Comparison of ENCODE assay signal across 7 mouse cellular contexts in genomic region chr1:75486561-75486960, GRCm38 (mm10). TPM values are rescaled to one million over a fixed set of nuclear protein-coding genes. Genes with fewer than 3 reads are reported as not detected.
DNase-seq lines count a peak whose midpoint lies in the region; ATAC-seq lines count a peak whose summit lies in the region.

No protein-coding gene starts in this region.

- no peak overlapping the region for H3K27ac ChIP-seq in hindbrain, embryonic 12.5 days
- H3K27ac ChIP-seq in limb, embryonic 11.5 days (replicated peaks; ENCODE audit: low read depth, low read length), result no peak overlapping the region

- peaks cover 24% of the 10 kb centered on the region for H3K36me3 ChIP-seq in hindbrain, embryonic 12.5 days
- H3K36me3 ChIP-seq in limb, embryonic 11.5 days (ENCODE audit: control insufficient read depth, insufficient read depth, low read length), result no peaks in the 10 kb centered on the region

- intact Hi-C loops in left cerebral cortex, postnatal 25 days (cut with DNase I), result no loop called here

- WGBS in hindbrain, embryonic 12.5 days, result 4% methylated on average over 24 of the region's 24 CpGs
- WGBS in limb, embryonic 11.5 days, result 6% methylated on average over 24 of the region's 24 CpGs

- DNase-seq in retina, postnatal 1 day, result peak; percentile 36
- DNase-seq in retina, embryonic 14.5 days (ENCODE audit: low spot score), result no peak
- no peak for DNase-seq in limb, embryonic 11.5 days (ENCODE audit: low spot score)
- no peak for DNase-seq in left cerebral cortex, postnatal 25 days (ENCODE audit: low spot score in 2 of 2)
- DNase-seq in spleen, postnatal 10 days (ENCODE audit: low spot score in 2 of 2), result no peak

- no peaks in the 10 kb centered on the region for H3K9me3 ChIP-seq in hindbrain, embryonic 12.5 days (replicated peaks)
- H3K9me3 ChIP-seq in limb, embryonic 11.5 days (ENCODE audit: control insufficient read depth, low read length), result no peaks in the 10 kb centered on the region

- ATAC-seq in hindbrain, embryonic 12.5 days (ENCODE audit: low FRiP score), result peak; percentile 18; the same call in 1 of the 2 replicates
- ATAC-seq in limb, embryonic 11.5 days (ENCODE audit: insufficient number of reproducible peaks, low FRiP score, low TSS enrichment, low read depth), result no peak
- ATAC-seq in inflammation-experienced regulatory T-cells, adult 6 months, result no peak

- H3K4me2 ChIP-seq in hindbrain, embryonic 12.5 days (replicated peaks), result peak overlapping the region; percentile 91
- peak overlapping the region; percentile 89; the same call in 1 of the 2 replicates for H3K4me2 ChIP-seq in limb, embryonic 11.5 days (ENCODE audit: low read depth, severe bottlenecking)

- H3K27me3 ChIP-seq in hindbrain, embryonic 12.5 days, result peaks cover 83% of the 10 kb centered on the region
- peaks cover 48% of the 10 kb centered on the region for H3K27me3 ChIP-seq in limb, embryonic 11.5 days (ENCODE audit: control insufficient read depth, insufficient read depth, low read length)

- peaks cover 27% of the 10 kb centered on the region for H3K4me1 ChIP-seq in hindbrain, embryonic 12.5 days
- peaks cover 8% of the 10 kb centered on the region for H3K4me1 ChIP-seq in limb, embryonic 11.5 days (ENCODE audit: control insufficient read depth, insufficient read depth, low read length)

- H3K9ac ChIP-seq in hindbrain, embryonic 12.5 days, result no peak overlapping the region
- no peak overlapping the region; the same call in 1 of the 2 replicates for H3K9ac ChIP-seq in limb, embryonic 11.5 days (ENCODE audit: low read length)

- peak overlapping the region; percentile 48 for H3K4me3 ChIP-seq in hindbrain, embryonic 12.5 days
- H3K4me3 ChIP-seq in limb, embryonic 11.5 days (ENCODE audit: low read depth, low read length), result no peak overlapping the region; the same call in 1 of the 2 replicates

RNA-seq across cellular contexts. Expression of gene Tmem198, which starts 7.2 kb away (rescaled TPM):
- 25.3 and 25.7 TPM in 2 replicates for polyA plus RNA-seq in hindbrain, embryonic 12.5 days (2016; fragmentation: Nextera tagmentation; extraction: Ambion mirVana)
- polyA plus RNA-seq in limb, embryonic 11.5 days (2014; fragmentation: Nextera tagmentation; extraction: Ambion mirVana), result 0.17 and 0.18 TPM in 2 replicates
- polyA plus RNA-seq in inflammation-experienced regulatory T-cells, adult 6 months (2017; shearing (Covaris generic)), result under 1 TPM in 1 of 3 experiments, not detected in 2; 0.24 TPM
- 100 to 1,000 TPM in 1 of 2 experiments, 10 to 100 TPM in 1; 92.9 to 111 TPM for total RNA-seq in left cerebral cortex, postnatal 25 days (2021)

RNA-seq across cellular contexts. Expression of gene Chpf, which starts 7.5 kb away (rescaled TPM):
- polyA plus RNA-seq in hindbrain, embryonic 12.5 days (2016; fragmentation: Nextera tagmentation; extraction: Ambion mirVana), result 39.2 and 41.5 TPM in 2 replicates
- polyA plus RNA-seq in limb, embryonic 11.5 days (2014; fragmentation: Nextera tagmentation; extraction: Ambion mirVana), result 14.2 and 16.1 TPM in 2 replicates
- 1 to 10 TPM; 5.5 to 6.9 (median 5.6) TPM for polyA plus RNA-seq in inflammation-experienced regulatory T-cells, adult 6 months (2017; shearing (Covaris generic))
- 10 to 100 TPM; 82.1 to 82.4 TPM for total RNA-seq in left cerebral cortex, postnatal 25 days (2021)

RNA-seq across cellular contexts. Expression of gene Obsl1, which starts 19.7 kb away (rescaled TPM):
- polyA plus RNA-seq in hindbrain, embryonic 12.5 days (2016; fragmentation: Nextera tagmentation; extraction: Ambion mirVana), result 63.4 and 66.4 TPM in 2 replicates
- polyA plus RNA-seq in limb, embryonic 11.5 days (2014; fragmentation: Nextera tagmentation; extraction: Ambion mirVana), result 67.4 and 72.5 TPM in 2 replicates
- polyA plus RNA-seq in inflammation-experienced regulatory T-cells, adult 6 months (2017; shearing (Covaris generic)), result not detected
- 10 to 100 TPM; 28.6 to 29.0 TPM for total RNA-seq in left cerebral cortex, postnatal 25 days (2021)

RNA-seq across cellular contexts. Expression of gene Inha, which starts 20.3 kb away (rescaled TPM):
- polyA plus RNA-seq in hindbrain, embryonic 12.5 days (2016; fragmentation: Nextera tagmentation; extraction: Ambion mirVana), result 8.6 and 9.2 TPM in 2 replicates
- polyA plus RNA-seq in limb, embryonic 11.5 days (2014; fragmentation: Nextera tagmentation; extraction: Ambion mirVana), result 1.3 and 2.3 TPM in 2 replicates
- polyA plus RNA-seq in inflammation-experienced regulatory T-cells, adult 6 months (2017; shearing (Covaris generic)), result not detected
- 10 to 100 TPM; 23.2 to 26.9 TPM for total RNA-seq in left cerebral cortex, postnatal 25 days (2021)

RNA-seq across cellular contexts. Expression of gene Stk11ip, which starts 34.8 kb away (rescaled TPM):
- 25.7 and 29.3 TPM in 2 replicates for polyA plus RNA-seq in hindbrain, embryonic 12.5 days (2016; fragmentation: Nextera tagmentation; extraction: Ambion mirVana)
- 20.5 and 21.9 TPM in 2 replicates for polyA plus RNA-seq in limb, embryonic 11.5 days (2014; fragmentation: Nextera tagmentation; extraction: Ambion mirVana)
- 10 to 100 TPM in 2 of 3 experiments, 1 to 10 TPM in 1; 6.5 to 11.9 (median 10.5) TPM for polyA plus RNA-seq in inflammation-experienced regulatory T-cells, adult 6 months (2017; shearing (Covaris generic))
- total RNA-seq in left cerebral cortex, postnatal 25 days (2021), result 10 to 100 TPM; 35.3 to 36.7 TPM

Comparison
In these comparisons a context has a peak if more than half of its experiments do, and no peak if none do; other contexts are left out.
1. RNA of gene Tmem198, which starts 7.2 kb away (polyA plus RNA-seq): 25.3 to 25.7 TPM in hindbrain, embryonic 12.5 days; 0.17 to 0.18 TPM in limb, embryonic 11.5 days and 0.24 TPM in inflammation-experienced regulatory T-cells, adult 6 months; every median in the first group is over 10 times any median in the second.
2. RNA of gene Obsl1, which starts 19.7 kb away (polyA plus RNA-seq): 67.4 to 72.5 TPM in limb, embryonic 11.5 days and 63.4 to 66.4 TPM in hindbrain, embryonic 12.5 days; not detected in inflammation-experienced regulatory T-cells, adult 6 months; every median in the first group is over 10 times any median in the second.